Mouse (Mus musculus) right cerebral cortex, postnatal 14 days (tissue): Measurements from ENCODE around the gene Rtkn2.
A peak's percentile ranks its signal among the peaks of the same experiment; 100 is the strongest.

ENCODE experiments used
- DNase-seq: peaks from one replicate; pipeline ENCODE4 v3.0.0; 2022

Rtkn2 gene

DNA sequence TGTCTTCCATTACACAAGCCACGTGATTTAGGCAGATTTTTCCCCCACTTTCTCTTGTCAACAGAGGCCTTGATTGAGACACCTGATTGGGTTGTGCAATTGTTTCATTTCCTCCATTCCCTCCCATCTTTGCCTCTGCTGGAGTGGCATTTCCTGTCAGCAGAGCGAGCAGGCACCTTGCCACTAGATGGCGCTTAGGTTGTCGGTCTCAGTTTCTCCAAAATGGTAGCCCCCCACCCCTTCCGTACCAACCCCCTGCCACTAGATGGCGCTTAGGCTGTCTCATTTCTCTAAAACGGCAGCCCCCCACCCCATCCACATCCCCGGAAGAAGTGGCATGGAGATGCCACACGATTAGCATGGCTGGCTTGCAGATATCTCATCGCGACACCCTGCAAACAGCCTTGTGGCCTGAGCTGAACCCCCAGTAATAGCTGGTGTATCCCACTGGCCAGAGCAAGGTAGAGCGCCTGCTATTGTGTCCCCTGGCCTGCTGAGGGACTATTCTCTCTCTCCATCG, 18.8 kb downstream of the Rtkn2 start:
- peak; percentile 75 for DNase-seq

DNA sequence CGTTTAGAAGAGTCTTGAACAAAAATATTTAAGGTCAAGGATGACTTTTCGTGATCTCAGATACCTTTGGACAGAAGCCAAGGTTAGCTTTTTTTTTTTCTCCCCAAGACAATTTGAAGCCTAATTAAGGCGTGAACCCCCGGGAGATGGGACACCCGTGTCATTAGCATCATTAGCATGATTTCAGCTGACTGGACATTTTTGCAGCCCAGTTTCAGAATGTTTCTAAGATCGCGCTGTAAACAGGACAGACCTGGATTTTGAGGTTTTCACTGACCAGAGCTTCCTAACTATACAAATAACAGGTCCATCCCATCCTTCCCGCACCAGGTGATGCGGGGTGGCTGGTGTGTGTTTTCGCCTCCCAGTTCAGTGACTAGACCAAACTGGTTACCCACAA, 19.8 kb downstream of the Rtkn2 start:
- DNase-seq, result no peak

DNA sequence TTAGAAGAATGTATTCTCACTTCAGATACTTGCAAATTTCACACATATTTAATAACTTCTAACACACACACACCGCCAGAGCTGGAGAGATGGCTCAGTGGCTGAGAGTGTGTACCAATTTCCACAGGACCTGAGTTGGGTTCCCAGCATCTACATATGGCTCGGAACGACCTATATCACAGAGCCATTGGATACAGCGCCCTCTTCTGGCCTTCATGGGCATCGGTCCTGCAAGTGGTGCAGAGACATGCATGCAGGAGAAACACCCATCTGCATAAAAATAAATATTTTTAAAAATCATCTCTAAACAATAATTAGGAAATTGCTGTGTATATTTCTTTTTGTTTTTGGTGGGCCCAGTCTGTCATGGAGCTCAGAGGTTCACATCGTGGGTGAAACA, 22.1 kb downstream of the Rtkn2 start:
- DNase-seq, result no peak

DNA sequence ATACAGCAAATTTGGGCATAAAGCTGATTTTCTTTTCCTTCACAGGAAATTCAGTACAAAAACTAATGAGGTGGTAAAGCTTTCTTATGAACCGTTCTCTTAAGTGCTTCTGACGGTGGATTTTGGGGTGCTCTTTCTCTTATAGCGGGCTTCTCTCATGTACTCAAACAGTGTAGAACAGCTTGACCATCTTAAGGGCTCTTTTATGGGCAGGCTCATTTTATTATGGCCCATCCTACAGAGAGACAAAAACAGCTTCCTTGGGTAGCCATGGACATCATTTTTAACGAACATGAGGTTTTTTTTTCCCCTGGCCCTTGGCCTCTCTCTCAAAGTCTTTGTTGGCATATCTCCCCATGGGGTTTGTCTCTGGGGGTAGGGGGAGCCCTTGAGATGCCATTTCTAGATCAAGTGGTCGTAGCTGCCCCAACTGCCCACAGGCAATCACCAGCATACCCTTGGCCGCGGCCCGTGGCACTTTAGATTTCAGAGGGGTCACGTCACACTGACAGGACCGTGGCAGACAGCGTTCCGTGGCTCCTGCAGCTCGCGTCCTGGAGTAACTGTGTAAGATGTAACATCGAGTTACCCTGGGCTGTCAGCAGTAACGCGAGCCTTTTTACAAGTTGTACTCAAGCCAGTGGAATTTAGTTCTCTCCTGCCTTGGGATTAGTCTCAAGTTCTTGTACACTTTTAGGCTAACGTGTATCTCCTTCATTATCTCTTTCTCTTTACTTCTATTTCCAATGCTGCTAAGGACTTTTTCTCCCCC, 24.5 kb downstream of the Rtkn2 start:
- DNase-seq, result no peak

DNA sequence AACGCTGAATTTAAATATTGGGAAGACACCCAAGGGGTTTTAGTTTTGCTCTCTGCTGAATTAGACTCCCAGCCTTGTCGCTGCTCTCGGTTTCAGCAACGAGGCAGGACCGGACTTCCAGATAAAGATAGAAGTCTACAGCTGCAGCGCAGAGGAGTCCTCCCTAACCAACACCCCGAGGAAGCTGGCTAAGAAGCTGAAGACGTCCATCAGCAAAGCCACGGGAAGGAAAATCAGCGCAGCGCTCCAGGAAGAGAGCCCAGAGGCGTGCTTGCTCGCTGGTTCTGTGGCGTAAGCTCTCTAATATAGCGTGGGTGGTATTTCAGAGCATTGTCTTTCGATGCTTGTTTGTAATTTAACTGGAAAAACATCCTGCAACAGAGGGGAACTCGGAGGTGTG, 26.0 kb downstream of the Rtkn2 start:
- no peak for DNase-seq

DNA sequence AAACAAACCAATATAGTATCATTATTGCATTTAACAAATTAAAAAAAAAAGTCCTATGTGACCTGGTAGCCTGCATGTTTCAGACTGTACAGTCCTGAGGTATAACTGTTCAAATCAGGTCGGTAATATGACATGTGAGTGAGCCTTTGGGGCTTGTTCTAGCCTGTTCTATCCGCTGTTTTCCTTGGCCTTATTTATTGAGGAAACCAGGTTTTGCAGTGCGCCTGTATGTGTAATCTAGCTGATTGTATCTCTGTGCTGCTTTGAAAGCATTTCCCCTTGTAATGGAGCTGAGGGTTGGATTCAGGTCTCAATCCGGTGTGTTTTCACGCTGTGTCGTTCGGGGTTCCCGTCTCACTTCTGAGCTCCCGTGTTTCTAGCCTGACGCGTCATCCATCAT, 27.1 kb downstream of the Rtkn2 start:
- no peak for DNase-seq

DNA sequence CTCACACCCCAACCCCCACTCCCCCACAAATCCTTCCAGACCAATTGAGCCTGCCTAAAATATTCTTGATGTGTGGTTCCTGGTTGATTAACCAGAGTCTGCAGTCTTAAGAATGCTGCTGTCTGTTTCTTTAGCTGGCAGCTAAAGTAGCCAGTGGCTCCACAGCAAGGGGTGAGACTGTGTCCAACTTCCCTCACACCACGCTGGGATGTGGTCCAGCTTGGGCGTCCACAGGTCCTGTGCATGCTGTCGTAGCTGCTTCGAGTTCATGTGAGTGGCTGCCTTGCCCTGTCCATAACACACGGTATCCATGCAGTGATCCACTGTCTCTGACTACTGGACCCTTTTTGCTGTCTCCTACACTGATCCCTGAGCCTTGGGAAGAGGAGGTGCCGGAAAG, 27.7 kb downstream of the Rtkn2 start:
- no peak for DNase-seq

DNA sequence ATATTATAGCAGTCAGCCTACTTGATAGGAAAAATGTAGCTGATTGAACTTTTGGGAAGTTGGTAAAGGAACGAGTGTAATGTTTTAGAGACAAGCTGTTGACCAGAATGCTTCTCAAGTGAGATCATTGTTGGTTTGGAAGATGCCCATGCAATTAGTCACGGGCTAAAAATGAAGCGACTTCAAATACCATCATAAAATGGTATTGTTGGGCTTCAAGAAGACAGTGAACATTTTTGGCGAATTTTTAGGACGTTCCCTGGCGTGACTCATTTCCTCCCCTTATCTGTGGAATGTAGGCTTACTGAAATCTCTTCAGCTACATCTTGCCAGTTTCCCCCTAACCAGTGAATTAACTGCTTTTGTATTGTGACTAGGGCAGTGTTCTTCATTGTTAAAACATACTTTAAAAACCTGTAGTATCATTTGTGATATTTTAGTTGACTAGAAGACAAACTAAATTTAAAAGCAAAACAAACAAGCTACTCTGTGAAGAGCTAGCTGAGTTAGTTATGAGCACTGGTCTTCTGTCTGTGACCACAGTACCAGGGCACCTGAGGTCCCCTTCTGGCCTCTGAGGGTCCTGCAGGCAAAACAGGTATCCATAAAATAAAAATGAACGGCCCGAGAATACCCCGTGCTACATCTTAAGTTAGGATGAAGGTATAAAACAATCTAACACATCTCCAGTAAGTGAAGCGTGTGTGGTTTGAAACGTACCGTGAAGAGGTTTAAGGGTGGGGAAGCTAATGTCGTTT, 29.0 kb downstream of the Rtkn2 start:
- no peak for DNase-seq

DNA sequence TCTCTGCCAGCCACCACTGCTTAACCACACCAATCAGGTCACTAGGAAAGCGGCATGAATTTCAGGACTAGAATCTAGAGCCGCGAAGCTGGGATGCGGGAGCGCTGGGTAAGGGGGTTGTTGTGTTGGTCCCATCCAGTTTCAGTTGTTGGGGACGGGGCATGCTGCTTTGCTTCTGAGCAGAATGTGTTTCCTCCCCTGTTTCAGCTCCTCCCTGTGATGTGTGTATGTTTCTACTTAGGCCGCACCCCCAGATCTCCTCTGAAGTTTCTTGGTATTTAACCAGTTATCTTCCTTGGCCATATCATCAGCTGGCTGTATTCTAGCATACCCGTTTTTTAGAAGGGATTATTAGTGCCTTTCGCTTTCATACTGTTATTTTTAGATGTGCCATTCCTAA, 29.9 kb downstream of the Rtkn2 start:
- no peak for DNase-seq

DNA sequence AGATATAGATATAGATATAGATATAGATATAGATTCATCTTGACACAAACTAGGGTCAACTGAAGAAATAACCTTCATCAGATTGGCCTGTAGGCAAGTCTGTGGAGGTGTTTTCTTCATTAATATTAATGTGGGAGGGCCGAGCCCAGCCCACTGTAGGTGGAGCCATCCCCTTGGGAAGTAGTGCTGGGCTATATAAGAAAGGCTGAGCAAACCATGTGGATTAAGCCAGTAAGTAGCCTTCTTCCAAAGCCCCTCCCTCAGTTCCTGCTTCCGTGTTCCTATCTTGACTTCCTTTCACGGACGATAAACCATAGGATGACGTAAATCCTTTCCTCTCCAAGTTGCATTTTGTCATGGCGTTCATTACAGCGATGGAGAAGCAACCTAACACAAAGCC, 30.5 kb downstream of the Rtkn2 start:
- DNase-seq, result no peak

DNA sequence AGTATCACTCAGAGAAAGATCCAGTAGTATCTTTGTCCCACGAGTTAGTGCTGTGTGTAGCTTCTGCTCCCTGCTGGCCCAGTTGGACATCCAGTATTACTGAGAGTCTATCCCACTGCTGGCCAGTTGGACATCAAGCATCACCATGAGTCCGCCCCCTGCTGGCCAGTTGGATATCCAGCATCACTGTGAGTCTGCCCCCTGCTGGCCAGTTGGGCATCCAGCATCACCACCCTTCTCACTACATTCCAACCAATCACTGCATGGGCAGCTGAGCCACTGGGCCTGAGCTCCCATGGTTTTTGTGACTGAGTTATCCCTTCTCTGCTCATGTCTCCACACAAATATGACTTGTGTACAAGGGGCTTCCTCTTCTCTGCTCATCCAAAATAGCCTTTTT, 33.8 kb downstream of the Rtkn2 start:
- DNase-seq, result no peak

DNA sequence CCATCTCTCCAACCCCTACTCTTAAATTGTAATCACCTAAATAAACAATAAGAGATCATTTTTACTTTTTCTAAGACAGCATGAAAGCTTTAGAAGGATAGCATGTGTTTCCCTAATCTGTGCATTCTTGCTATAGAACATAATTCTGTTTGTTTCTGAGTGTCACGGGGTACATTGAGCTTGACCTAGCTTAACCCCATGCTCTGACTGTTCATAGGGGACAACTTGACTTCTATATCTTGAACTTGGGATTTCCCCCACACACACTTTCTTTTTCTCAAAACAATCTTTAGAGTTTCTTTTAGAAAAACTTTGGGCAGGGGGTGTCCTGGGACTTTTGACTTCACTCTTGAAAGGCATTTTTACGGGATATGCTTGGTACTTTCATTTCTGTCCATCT, 41.4 kb downstream of the Rtkn2 start:
- DNase-seq, result no peak

DNA sequence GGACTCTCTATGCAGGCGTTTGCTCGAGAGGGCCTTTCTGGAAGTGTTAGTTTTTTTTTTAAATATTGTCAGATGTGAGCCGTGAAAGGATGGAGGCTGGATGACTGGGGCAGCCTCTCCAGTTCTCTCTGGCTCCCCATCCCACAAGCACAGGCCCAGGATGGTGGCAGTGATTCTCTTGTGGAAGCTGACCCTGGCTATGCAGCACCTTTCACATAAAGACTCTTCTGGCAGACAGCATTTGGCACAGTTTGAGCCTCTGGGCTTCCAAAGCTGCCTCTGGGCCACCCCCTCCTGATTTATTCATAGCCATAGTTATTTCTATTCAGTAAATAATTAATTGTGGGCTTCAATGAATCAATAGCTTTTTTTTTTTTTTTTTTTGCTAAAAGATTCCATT, 46.3 kb downstream of the Rtkn2 start:
- DNase-seq, result no peak

DNA sequence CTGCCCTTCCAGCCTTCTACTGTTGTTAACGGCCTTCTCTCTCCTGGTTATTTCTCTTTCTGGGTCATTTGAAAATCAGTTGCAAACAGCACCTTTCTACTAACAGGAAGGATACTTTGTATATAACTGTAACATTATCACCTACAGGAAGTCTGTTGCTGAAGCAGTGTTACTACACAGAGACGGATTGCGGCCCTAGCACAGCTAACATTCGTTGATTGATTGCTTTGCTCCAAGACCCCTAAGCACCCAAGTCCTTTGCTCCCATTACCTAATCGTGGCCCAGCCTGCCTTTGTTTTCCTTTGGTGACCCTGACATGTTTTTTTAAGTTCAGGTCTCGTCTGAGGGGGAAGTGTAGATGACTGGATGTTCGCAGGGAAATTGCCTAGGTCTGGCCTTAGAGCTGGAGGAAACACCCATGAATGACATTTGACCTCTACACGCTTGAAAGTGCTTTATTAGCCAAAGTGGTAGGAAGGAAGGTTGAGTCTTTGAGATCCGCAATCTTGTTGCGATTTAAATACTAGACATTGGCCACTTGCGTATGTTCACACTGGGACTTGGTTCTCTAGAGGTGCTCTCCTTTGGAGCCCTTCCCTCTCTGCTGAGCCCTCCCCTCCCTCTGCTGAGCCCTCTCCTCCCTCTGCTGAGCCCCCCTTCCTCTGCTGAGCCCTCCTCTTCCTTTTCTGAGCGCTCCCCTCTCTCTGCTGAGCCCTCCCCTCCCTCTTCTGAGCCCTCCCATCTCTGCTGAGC, 49.1 kb downstream of the Rtkn2 start:
- DNase-seq, result no peak

DNA sequence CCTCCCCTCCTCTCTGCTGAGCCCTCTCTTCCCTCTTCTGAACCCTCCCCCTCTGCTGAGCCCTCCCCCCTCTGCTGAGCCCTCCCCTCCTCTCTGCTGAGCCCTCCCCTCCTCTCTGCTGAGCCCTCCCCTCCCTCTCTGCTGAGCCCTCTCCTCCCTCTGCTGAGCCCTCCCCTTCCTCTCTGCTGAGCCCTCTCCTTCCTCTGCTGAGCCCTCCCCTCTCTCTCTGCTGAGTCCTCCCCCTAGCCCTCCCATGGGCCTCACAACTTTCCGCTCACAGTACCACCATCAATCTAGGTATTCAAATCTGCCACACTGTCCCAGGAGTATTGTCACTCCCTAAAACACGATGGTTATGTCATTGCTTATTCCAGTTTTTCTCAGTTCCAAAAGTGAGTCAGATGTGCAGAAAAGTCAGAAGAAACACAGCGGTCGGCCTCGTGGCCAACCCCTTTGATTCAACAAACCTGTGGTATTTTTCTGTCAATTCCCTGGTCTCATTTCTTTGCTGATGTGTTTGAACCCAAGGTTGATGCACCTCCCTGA, 49.8 kb downstream of the Rtkn2 start:
- DNase-seq, result no peak

DNA sequence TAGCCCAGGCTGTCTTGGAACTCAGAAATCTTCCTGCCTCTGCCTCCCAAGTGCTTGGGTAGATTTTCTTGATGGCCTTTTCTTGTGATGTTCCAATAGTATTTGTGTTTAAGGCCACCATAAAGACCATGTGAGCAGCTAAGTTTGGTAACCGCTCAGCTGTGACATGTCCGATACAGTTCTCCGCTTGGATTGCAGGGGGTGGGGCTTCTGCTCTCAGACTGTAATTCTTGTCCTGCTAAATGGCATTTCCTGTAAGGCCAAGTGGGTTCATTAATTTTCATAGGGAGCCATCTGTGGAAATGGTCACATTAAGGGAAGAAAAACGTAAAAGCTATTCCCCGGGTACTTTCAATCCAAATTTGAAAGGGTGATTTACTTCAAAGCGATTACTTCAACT, 50.7 kb downstream of the Rtkn2 start:
- DNase-seq, result no peak

DNA sequence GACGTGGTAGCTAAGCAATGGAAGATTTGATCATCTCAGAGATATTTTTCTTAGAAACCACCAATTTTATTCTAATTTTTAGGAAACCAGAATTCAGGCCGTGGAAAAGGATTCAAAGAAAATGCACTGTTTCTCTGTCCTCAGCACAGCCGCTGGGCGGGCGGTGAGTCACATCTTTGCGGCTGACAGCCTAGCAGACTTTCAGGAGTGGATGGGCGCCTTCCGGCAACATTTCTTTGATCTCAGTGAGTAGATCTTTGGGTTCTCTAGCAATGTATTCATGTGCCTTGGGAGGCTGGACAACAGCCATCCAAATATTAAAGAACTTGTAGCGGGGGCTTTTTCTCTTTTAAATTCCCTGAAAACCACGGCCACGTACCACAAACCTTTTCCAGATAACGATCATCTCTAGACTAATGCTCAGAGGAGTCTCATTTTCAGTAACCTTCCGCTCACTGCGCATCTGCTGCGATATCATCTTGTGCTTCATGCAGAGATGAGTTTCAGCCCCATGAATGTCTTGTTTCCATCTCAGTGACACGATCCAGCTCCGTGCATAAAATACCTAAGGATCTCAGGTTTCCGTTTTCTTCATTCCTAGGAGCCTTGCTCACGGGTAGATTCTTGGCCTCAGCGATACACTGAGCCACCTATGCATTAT, 56.5 kb downstream of the Rtkn2 start:
- DNase-seq, result no peak

DNA sequence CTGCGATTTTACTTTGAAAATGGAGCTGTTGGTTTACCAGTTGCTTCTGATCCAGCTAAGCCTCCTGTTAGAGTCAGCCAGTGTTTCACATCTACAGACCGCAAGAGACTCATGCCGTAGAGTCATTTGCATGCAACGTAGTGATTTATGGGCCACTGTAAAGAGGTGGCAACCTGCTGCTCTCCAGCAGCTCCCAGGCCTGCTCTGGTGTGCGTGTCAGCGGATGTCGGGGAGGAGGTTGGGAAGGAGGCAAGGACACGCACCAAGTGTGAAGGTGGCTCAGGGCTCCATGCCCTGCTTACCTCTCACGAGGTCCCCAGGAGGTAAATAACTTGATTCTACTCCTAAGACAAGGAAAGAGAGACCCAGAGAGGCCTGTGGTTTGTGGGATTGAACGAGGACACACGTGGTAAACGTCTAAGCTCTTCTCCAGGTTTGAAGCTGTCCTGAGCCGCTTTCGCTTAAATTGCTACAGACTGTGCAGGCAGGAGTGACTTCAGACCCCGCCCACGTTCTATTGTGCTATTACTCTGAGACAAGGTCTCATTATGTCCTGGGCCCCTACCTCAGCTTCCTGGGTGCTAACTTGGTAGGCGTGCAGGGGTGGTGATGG, 57.1 kb downstream of the Rtkn2 start:
- no peak for DNase-seq

DNA sequence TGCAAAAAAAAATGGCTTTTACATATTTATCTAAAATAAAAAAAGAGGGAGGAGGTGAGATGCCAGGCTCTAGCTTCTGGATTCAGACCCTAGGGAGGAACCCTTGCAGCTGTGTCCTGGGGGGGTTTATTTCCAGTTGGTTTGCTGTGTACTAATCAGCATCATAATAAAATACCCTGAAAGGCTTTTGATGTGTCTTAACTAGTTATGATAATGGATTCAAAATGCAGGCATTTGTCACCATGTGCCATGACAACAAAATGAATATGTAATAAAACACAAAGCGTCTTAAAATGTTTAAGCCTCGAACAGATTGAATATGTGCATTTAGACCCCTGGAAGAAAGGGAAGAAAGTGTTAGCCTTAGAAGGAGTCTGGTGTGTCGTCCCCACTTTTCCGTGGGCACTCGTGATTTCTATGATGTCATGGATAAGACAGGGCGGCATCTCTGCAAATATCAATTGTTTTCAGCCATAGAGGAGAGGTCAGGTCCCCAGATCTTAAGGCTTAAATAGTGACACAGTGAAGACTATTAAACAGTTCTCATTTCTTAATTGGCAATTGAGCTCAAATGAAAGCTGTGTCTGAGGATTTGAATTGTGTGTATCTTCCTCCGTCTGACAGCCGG, 59.7 kb downstream of the Rtkn2 start:
- DNase-seq, result no peak

DNA sequence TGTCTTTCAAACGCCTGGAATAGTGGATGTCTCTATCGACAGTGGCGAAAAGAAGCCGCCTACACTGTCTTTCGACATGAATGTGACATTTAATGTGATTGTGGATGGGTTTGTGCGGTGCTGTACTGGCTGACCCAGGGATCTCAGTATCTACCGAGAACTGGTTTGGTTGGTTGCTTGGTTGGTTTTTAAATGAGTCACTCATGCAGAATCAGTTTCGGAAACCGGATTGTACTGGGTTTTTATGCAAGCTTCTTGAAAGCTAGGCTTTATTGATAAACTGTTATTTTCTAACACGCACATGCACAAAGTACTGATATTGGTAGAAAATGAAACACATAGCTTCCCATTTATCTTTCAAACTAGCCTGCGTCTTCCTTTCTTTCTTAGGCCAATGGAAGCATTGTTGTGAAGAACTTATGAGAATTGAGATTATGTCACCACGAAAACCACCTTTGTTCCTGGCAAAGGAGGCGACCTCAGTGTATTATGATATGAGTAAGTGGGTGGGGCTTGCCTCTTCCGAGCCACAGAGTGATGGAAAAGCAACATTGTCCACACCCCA, 60.4 kb downstream of the Rtkn2 start:
- no peak for DNase-seq

DNA sequence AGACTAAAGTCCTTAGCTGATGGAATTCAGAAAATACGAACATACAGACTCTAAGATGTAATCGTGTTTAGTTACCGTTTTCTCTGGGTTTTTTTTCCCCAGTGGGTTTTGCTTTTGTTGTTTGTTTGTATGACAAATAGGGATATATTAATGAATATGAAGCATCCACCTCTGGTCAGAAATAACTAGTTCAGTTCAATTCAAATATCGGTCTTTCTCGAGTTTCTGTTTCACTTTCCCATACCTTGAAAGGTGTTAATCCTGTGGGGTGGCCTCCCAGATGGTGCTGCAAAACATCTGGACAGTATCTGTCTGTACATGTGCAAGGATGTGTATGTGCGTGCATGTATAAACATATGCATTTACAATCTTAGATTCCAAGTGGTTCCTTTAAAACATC, 61.0 kb downstream of the Rtkn2 start:
- no peak for DNase-seq

DNA sequence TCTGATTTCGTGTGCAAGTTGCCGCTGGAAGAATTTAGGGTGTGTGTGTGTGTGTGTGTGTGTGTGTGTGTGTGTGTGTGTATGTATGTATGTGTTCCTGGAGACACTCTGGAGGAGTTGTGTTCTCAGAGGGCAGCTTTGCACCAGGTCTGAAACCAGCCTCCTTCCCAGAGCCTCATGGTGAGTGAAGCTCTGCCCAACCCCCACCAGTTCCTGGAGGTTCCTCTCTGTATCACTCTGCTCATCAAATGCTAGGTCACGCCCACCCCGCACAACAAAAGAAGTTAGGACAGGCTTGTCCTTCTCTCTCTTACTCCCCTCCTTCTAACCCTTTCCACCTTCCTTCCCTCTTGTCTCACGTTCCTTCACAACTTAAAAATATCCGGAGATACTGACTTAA, 64.6 kb downstream of the Rtkn2 start:
- DNase-seq, result peak; percentile 25
